Mouse (Mus musculus) embryonic facial prominence, embryonic 14.5 days (tissue): ENCODE data around the gene Stac2. TPM values are rescaled to one million over a fixed set of nuclear protein-coding genes. Genes with fewer than 3 reads are reported as not detected.

Experiments
- ATAC-seq: fragments of 200-750 bp; cut with Nextera tagmentation; 2 replicates; pipeline ENCODE4 v1.8.0; 2017; ENCODE audit warnings: low read depth, moderate number of reproducible peaks, moderate TSS enrichment
- DNase-seq: peaks from one replicate; pipeline ENCODE4 v3.0.0-alpha.2; 2015; ENCODE audit warnings: low spot score
- H3K27ac ChIP-seq: fragments of 300-500 bp; sonication (generic); replicated peaks from 2 replicates; pipeline ENCODE4 v1.5.1; 2014; ENCODE audit warnings: low read depth, mild to moderate bottlenecking, low read length, moderate library complexity
- H3K27me3 ChIP-seq: fragments of 300-500 bp; sonication (generic); replicated peaks from 2 replicates; pipeline ENCODE4 v1.6.1; 2014; ENCODE audit warnings: low read length; ENCODE audit not compliant: control insufficient read depth, insufficient read depth
- H3K36me3 ChIP-seq: fragments of 300-500 bp; sonication (generic); 2 replicates; pipeline ENCODE4 v1.6.1; 2014; ENCODE audit warnings: low read length, mixed read lengths; ENCODE audit not compliant: control insufficient read depth, insufficient read depth
- H3K4me1 ChIP-seq: fragments of 300-500 bp; sonication (generic); 2 replicates; pipeline ENCODE4 v1.6.1; 2014; ENCODE audit warnings: antibody characterized with exemption, low read length; ENCODE audit not compliant: control insufficient read depth, insufficient read depth
- H3K4me2 ChIP-seq: fragments of 300-500 bp; sonication (generic); 2 replicates; pipeline ENCODE4 v1.6.1; 2014; ENCODE audit warnings: low read depth, mild to moderate bottlenecking, low read length, moderate library complexity, mixed read lengths
- H3K4me3 ChIP-seq: fragments of 300-500 bp; sonication (generic); 2 replicates; pipeline ENCODE4 v1.5.1; 2014; ENCODE audit warnings: low read depth, mild to moderate bottlenecking, low read length
- H3K9ac ChIP-seq: fragments of 300-500 bp; sonication (generic); 2 replicates; pipeline ENCODE4 v1.6.1; 2014; ENCODE audit warnings: low read depth, mild to moderate bottlenecking, low read length, moderate library complexity, mixed read lengths
- H3K9me3 ChIP-seq: fragments of 300-500 bp; sonication (generic); 2 replicates; pipeline ENCODE4 v1.6.1; 2016; ENCODE audit warnings: low read length; ENCODE audit not compliant: control insufficient read depth
- whole genome bisulfite sequencing: fragments of 180-500 bp; shearing (Covaris S2); extraction: QIAGEN DNeasy Blood & Tissue Kit; methylation state at CpG from one replicate; pipeline ENCODE4 v1.1.7; 2014; 5-methylcytosine and 5-hydroxymethylcytosine counted together
- microRNA-seq: library from miRNA; unstranded; fragments of <30 nt; microRNA quantifications from one replicate; pipeline ENCODE4, GENCODE M21; 2016; ENCODE audit warnings: borderline number of aligned reads
- polyA plus RNA-seq: library from polyadenylated mRNA; unstranded; fragments of >200 nt; fragmentation: Nextera tagmentation; extraction: Ambion mirVana; gene quantifications from 2 replicates; pipeline ENCODE4 v1.2.1, GENCODE M21; 2014

The Stac2 gene
- polyA plus RNA-seq, 1 experiment from 2014 or later, result 0.54 TPM

DNA sequence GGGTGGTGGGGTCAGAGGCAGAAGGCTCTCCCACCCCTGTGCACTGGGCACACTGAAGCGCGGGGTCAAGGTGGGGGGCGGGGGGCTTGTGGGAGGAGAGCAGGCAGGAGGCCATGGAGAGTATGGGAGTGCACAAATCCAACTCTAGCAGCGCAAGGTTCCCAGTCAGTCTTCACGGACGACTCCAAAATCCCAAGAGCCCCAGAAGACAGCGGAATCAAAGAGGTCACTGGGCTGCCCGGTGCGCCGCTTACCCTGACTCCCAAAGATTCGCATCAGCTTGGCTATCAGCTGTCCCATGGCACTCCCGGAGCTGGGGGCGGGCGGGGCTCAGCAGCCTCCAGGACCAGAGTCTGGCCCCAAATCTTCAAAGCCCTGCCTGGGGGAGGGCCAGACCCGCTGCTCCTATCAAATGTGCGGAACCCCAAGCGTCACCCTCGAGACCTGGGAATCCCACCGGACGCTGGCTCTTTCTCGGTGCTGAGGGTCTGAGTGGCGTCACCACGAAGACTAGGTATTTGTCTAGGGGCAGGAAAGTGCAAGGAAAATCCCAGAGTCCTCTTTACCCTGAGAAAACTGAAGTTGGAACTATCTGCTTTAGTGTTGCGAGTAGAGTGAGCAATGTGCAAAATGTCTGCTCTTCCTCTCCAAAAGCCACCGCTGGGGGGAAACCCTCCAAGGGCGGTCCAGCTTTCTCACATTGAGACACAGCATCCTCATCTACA, 57.5 kb downstream of the Stac2 start, which contains the start of gene Arl5c:
Gene Arl5c (minus strand): TSS at position 618 of the 725 bp plus-strand sequence.
- Histone ChIP-seq H3K36me3 (no peaks in the 10 kb centered on the region), H3K9ac (peak within 1 kb of the TSS; percentile 56), H3K4me1 (peaks cover 12% of the 10 kb centered on the region; the same call in 1 of the 2 replicates), H3K27me3 (no peaks in the 10 kb centered on the region), H3K9me3 (no peaks in the 10 kb centered on the region), H3K4me2 (peak within 1 kb of the TSS; percentile 87), H3K4me3 (peak within 1 kb of the TSS; percentile 49), H3K27ac (peak within 1 kb of the TSS; percentile 19)
- WGBS, result 1% methylated on average over 20 of the region's 26 CpGs
- peak; percentile 27; the same call in 1 of the 2 replicates for ATAC-seq
- peak; percentile 56 for DNase-seq

DNA sequence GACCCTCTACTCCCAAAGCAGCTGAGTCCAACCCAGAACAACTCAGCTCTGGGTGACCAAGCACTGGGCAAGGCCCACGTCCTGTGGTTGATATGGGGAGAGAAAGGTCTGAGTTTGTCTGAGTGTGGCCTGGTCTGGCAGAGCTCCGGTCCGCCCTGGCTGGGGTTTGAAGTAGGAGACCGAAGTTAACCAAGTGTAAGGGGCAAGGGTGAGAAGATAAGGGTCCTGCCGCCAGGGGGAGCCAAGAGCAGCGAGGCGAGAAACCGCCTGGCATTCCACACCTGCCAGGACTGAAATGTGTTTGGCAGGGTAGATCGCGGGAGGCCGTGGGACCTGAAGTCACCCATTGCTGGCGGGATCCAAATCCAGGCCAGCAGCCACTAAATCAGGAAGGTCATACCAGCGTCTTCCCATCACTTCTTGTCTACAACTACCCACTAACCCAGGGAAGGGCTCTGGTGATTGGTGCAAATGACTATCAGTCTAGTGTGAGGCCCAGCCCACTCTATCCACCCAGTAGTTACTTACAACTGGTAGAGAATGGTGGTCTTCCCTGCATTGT, 58.6 kb downstream of the Stac2 start:
- Histone ChIP-seq H3K4me2 (peak overlapping the region; percentile 87), H3K9ac (no peak overlapping the region), H3K4me3 (peak overlapping the region; percentile 49), H3K36me3 (no peaks in the 10 kb centered on the region), H3K27ac (no peak overlapping the region), H3K9me3 (no peaks in the 10 kb centered on the region), H3K27me3 (no peaks in the 10 kb centered on the region), H3K4me1 (peaks cover 14% of the 10 kb centered on the region; the same call in 1 of the 2 replicates)
- WGBS, result 14% methylated on average over 9 of the region's 13 CpGs
- peak; percentile 68 for DNase-seq
- peak; percentile 53; the same call in 1 of the 2 replicates for ATAC-seq

- Histone ChIP-seq H3K27ac (peak overlapping the region; percentile 90), H3K4me3 (peak overlapping the region; percentile 94), H3K9ac (peak overlapping the region; percentile 81), H3K4me1 (0 out of 2 replicates have a peak, but pooled peaks cover 3% of the 10 kb centered on the region), H3K9me3 (no peaks in the 10 kb centered on the region), H3K36me3 (no peaks in the 10 kb centered on the region), H3K4me2 (peak overlapping the region; percentile 66), H3K27me3 (peaks cover 23% of the 10 kb centered on the region)
- ATAC-seq (peak; percentile 89), DNase-seq (peak; percentile 95)
- WGBS, result under 1% methylated on average over 26 of the region's 26 CpGs
Observed at GRCm38 (mm10) chr11:97988530-97989096, 64.6 kb downstream of the Stac2 start.

- Histone ChIP-seq H3K27ac (peak overlapping the region; percentile 90), H3K4me3 (peak overlapping the region; percentile 94), H3K4me2 (peak overlapping the region; percentile 91), H3K9me3 (no peaks in the 10 kb centered on the region), H3K27me3 (peaks cover 23% of the 10 kb centered on the region), H3K36me3 (no peaks in the 10 kb centered on the region), H3K9ac (peak overlapping the region; percentile 81), H3K4me1 (0 out of 2 replicates have a peak, but pooled peaks cover 3% of the 10 kb centered on the region)
- DNase-seq, result peak; percentile 98
- peak; percentile 83 for ATAC-seq
- under 1% methylated on average over 42 of the region's 42 CpGs for WGBS
Observed at GRCm38 (mm10) chr11:97987551-97988526, 65.4 kb downstream of the Stac2 start.

- Histone ChIP-seq H3K4me2 (peak overlapping the region; percentile 91), H3K9me3 (no peaks in the 10 kb centered on the region), H3K4me1 (0 out of 2 replicates have a peak, but pooled peaks cover 3% of the 10 kb centered on the region), H3K4me3 (peak overlapping the region; percentile 94), H3K27ac (no peak overlapping the region), H3K27me3 (peaks cover 23% of the 10 kb centered on the region), H3K36me3 (no peaks in the 10 kb centered on the region), H3K9ac (peak overlapping the region; percentile 67; the same call in 1 of the 2 replicates)
- WGBS, result 33% methylated on average over 10 of the region's 17 CpGs
- DNase-seq (no peak), ATAC-seq (no peak)
Observed at GRCm38 (mm10) chr11:97986738-97987465, 66.4 kb downstream of the Stac2 start.

Small RNA genes lying within 50 kb of the gene (microRNA-seq; reads per million reads assigned to microRNA genes)
- not detected for gene Gm27597

Other genes with a start within 250 kb of the Stac2 start
- gene B230217C12Rik, start 212.7 kb downstream of the Stac2 start, polyA plus RNA-seq, result 7.0 and 7.5 TPM in 2 replicates
- 0.43 and 0.97 TPM in 2 replicates for gene Fbxo47, start 169.3 kb downstream of the Stac2 start, polyA plus RNA-seq
- gene Plxdc1, start 67.0 kb downstream of the Stac2 start, polyA plus RNA-seq, result 1.6 and 2.0 TPM in 2 replicates
- 6.1 and 7.0 TPM in 2 replicates for gene Arl5c, start 57.3 kb downstream of the Stac2 start, polyA plus RNA-seq
- gene Cacnb1, start 30.4 kb downstream of the Stac2 start, polyA plus RNA-seq, result 25.1 and 30.4 TPM in 2 replicates
- 1,126 and 1,148 TPM in 2 replicates for gene Rpl19, start 26.8 kb downstream of the Stac2 start, polyA plus RNA-seq
- 10.1 and 17.6 TPM in 2 replicates for gene Fbxl20, start 96.9 kb upstream of the Stac2 start, polyA plus RNA-seq
- 46.6 and 51.0 TPM in 2 replicates for gene Med1, start 139.8 kb upstream of the Stac2 start, polyA plus RNA-seq
- gene Cdk12, start 149.6 kb upstream of the Stac2 start, polyA plus RNA-seq, result 9.8 and 11.1 TPM in 2 replicates